Mouse (Mus musculus) embryonic fibroblast, embryonic 13.5 days (primary cell): Measurements from ENCODE around the gene Ndufa5.

Experiments
- CTCF ChIP-seq: IDR thresholded peaks from 2 replicates; pipeline ENCODE4 v1.5.1; 2011; ENCODE audit warnings: mild to moderate bottlenecking, control low read depth, low read length, moderate library complexity, borderline replicate concordance; ENCODE audit not compliant: insufficient read depth
- POLR2A ChIP-seq: IDR thresholded peaks from 2 replicates; pipeline ENCODE4 v1.6.1; 2011; ENCODE audit warnings: low read depth, mild to moderate bottlenecking, control low read depth, low read length, moderate library complexity

DNA sequence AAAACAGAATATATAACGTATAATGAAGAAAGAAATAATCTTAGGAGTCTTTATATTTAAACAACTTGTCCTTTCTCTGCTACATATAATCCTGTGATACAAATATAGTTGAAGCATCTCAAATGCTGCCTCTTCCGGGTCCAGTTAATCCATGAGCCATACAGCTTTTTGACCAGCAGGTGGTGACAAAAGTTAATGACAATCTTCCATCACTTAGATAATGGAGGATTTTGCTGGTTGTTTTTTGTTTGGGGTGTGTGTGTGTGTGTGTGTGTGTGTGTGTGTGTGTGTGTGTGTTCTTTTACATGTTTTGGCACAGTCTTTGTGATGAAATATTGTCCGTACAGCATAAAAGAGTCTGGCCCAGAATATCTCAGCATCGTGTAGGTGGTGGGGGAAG lies 2.4 kb upstream of the Ndufa5 start:
- TF ChIP-seq CTCF: no peak
- no peak for TF ChIP-seq POLR2A
